Mouse (Mus musculus): ENCODE data around the gene Tbc1d22a. TPM values are rescaled to one million over a fixed set of nuclear protein-coding genes. Genes with fewer than 3 reads are reported as not detected.

Tbc1d22a gene
- polyA plus RNA-seq, 1 experiment from 2014 or later, result 12.4 TPM

GRCm38 (mm10) chr15:86303876-86304275 lies 89.6 kb downstream of the Tbc1d22a start:
- Histone ChIP-seq H3K9me3 (no peaks in the 10 kb centered on the region), H3K27ac (no peak overlapping the region), H3K4me1 (no peaks in the 10 kb centered on the region), H3K36me3 (0 out of 2 replicates have a peak, but pooled peaks cover 3% of the 10 kb centered on the region), H3K9ac (no peak overlapping the region), H3K4me2 (no peak overlapping the region), H3K27me3 (no peaks in the 10 kb centered on the region), H3K4me3 (no peak overlapping the region)
- 89% methylated on average over 1 of the region's 1 CpGs for WGBS
- ATAC-seq (ENCODE audit: insufficient number of reproducible peaks, low FRiP score, low TSS enrichment, low read depth), result no peak

- no peak overlapping the region for H3K9ac ChIP-seq
- H3K36me3 ChIP-seq, result 0 out of 2 replicates have a peak, but pooled peaks cover 3% of the 10 kb centered on the region
- ATAC-seq (ENCODE audit: insufficient number of reproducible peaks, low FRiP score, low TSS enrichment, low read depth), result no peak
- no peaks in the 10 kb centered on the region for H3K4me1 ChIP-seq
- H3K4me2 ChIP-seq, result no peak overlapping the region
- H3K27ac ChIP-seq, result no peak overlapping the region
- H3K4me3 ChIP-seq, result no peak overlapping the region
- H3K27me3 ChIP-seq, result no peaks in the 10 kb centered on the region
- WGBS, result 83% methylated on average over 3 of the region's 3 CpGs
- H3K9me3 ChIP-seq, result no peaks in the 10 kb centered on the region
Observed at GRCm38 (mm10) chr15:86304861-86305260, 90.6 kb downstream of the Tbc1d22a start.

- Histone ChIP-seq H3K9ac (no peak overlapping the region), H3K27ac (no peak overlapping the region), H3K27me3 (no peaks in the 10 kb centered on the region), H3K9me3 (no peaks in the 10 kb centered on the region), H3K4me2 (no peak overlapping the region), H3K36me3 (0 out of 2 replicates have a peak, but pooled peaks cover 3% of the 10 kb centered on the region), H3K4me1 (no peaks in the 10 kb centered on the region), H3K4me3 (no peak overlapping the region)
- 81% methylated on average over 3 of the region's 3 CpGs for WGBS
- no peak for ATAC-seq (ENCODE audit: insufficient number of reproducible peaks, low FRiP score, low TSS enrichment, low read depth)
Observed at GRCm38 (mm10) chr15:86305290-86305689, 91.0 kb downstream of the Tbc1d22a start.

GRCm38 (mm10) chr15:86309213-86309829 lies 95.1 kb downstream of the Tbc1d22a start:
- H3K9ac ChIP-seq, result no peak overlapping the region
- peaks cover 8% of the 10 kb centered on the region for H3K36me3 ChIP-seq
- no peak overlapping the region for H3K27ac ChIP-seq
- H3K4me3 ChIP-seq, result no peak overlapping the region
- no peaks in the 10 kb centered on the region for H3K27me3 ChIP-seq
- no peaks in the 10 kb centered on the region for H3K9me3 ChIP-seq
- H3K4me2 ChIP-seq, result no peak overlapping the region
- ATAC-seq (ENCODE audit: insufficient number of reproducible peaks, low FRiP score, low TSS enrichment, low read depth), result no peak
- 78% methylated on average over 5 of the region's 5 CpGs for WGBS
- no peaks in the 10 kb centered on the region for H3K4me1 ChIP-seq

- ATAC-seq (ENCODE audit: insufficient number of reproducible peaks, low FRiP score, low TSS enrichment, low read depth), result no peak
- no peak overlapping the region for H3K4me3 ChIP-seq
- H3K9me3 ChIP-seq, result no peaks in the 10 kb centered on the region
- H3K27ac ChIP-seq, result no peak overlapping the region
- no peak overlapping the region for H3K4me2 ChIP-seq
- no peaks in the 10 kb centered on the region for H3K36me3 ChIP-seq
- no peaks in the 10 kb centered on the region for H3K4me1 ChIP-seq
- 87% methylated on average over 19 of the region's 19 CpGs for WGBS
- H3K27me3 ChIP-seq, result no peaks in the 10 kb centered on the region
- no peak overlapping the region for H3K9ac ChIP-seq
Observed at GRCm38 (mm10) chr15:86320803-86321510, 106.7 kb downstream of the Tbc1d22a start.

GRCm38 (mm10) chr15:86326341-86326740 lies 112.1 kb downstream of the Tbc1d22a start:
- Histone ChIP-seq H3K4me2 (no peak overlapping the region), H3K4me1 (no peaks in the 10 kb centered on the region), H3K4me3 (no peak overlapping the region), H3K27me3 (no peaks in the 10 kb centered on the region), H3K9me3 (no peaks in the 10 kb centered on the region), H3K27ac (no peak overlapping the region), H3K9ac (no peak overlapping the region), H3K36me3 (no peaks in the 10 kb centered on the region)
- no peak for ATAC-seq (ENCODE audit: insufficient number of reproducible peaks, low FRiP score, low TSS enrichment, low read depth)
- WGBS, result 89% methylated on average over 4 of the region's 4 CpGs

- H3K4me3 ChIP-seq, result no peak overlapping the region
- no peaks in the 10 kb centered on the region for H3K36me3 ChIP-seq
- ATAC-seq (ENCODE audit: insufficient number of reproducible peaks, low FRiP score, low TSS enrichment, low read depth), result no peak
- H3K27me3 ChIP-seq, result no peaks in the 10 kb centered on the region
- H3K4me1 ChIP-seq, result no peaks in the 10 kb centered on the region
- no peak overlapping the region for H3K27ac ChIP-seq
- no peak overlapping the region for H3K9ac ChIP-seq
- H3K4me2 ChIP-seq, result no peak overlapping the region
- 69% methylated on average over 7 of the region's 7 CpGs for WGBS
- H3K9me3 ChIP-seq, result no peaks in the 10 kb centered on the region
Observed at GRCm38 (mm10) chr15:86329911-86330310, 115.7 kb downstream of the Tbc1d22a start.

GRCm38 (mm10) chr15:86330454-86330853 lies 116.2 kb downstream of the Tbc1d22a start:
- Histone ChIP-seq H3K4me2 (no peak overlapping the region), H3K9me3 (no peaks in the 10 kb centered on the region), H3K9ac (no peak overlapping the region), H3K27me3 (no peaks in the 10 kb centered on the region), H3K27ac (no peak overlapping the region), H3K36me3 (no peaks in the 10 kb centered on the region), H3K4me3 (no peak overlapping the region), H3K4me1 (no peaks in the 10 kb centered on the region)
- WGBS, result 72% methylated on average over 7 of the region's 7 CpGs
- ATAC-seq (ENCODE audit: insufficient number of reproducible peaks, low FRiP score, low TSS enrichment, low read depth), result no peak

GRCm38 (mm10) chr15:86331501-86332245 lies 117.4 kb downstream of the Tbc1d22a start:
- Histone ChIP-seq H3K9ac (no peak overlapping the region), H3K4me1 (no peaks in the 10 kb centered on the region), H3K27me3 (no peaks in the 10 kb centered on the region), H3K27ac (no peak overlapping the region), H3K36me3 (no peaks in the 10 kb centered on the region), H3K4me2 (no peak overlapping the region), H3K4me3 (no peak overlapping the region), H3K9me3 (no peaks in the 10 kb centered on the region)
- WGBS, result 70% methylated on average over 8 of the region's 8 CpGs
- ATAC-seq (ENCODE audit: insufficient number of reproducible peaks, low FRiP score, low TSS enrichment, low read depth), result no peak

- Histone ChIP-seq H3K4me3 (no peak overlapping the region), H3K27ac (no peak overlapping the region), H3K4me2 (no peak overlapping the region), H3K27me3 (no peaks in the 10 kb centered on the region), H3K9ac (no peak overlapping the region), H3K4me1 (no peaks in the 10 kb centered on the region), H3K9me3 (no peaks in the 10 kb centered on the region), H3K36me3 (no peaks in the 10 kb centered on the region)
- ATAC-seq (ENCODE audit: insufficient number of reproducible peaks, low FRiP score, low TSS enrichment, low read depth), result no peak
- WGBS, result 95% methylated on average over 4 of the region's 4 CpGs
Observed at GRCm38 (mm10) chr15:86333176-86333575, 118.9 kb downstream of the Tbc1d22a start.

GRCm38 (mm10) chr15:86333606-86334005 lies 119.3 kb downstream of the Tbc1d22a start:
- H3K27me3 ChIP-seq, result no peaks in the 10 kb centered on the region
- H3K4me3 ChIP-seq, result no peak overlapping the region
- no peak overlapping the region for H3K9ac ChIP-seq
- H3K27ac ChIP-seq, result no peak overlapping the region
- H3K4me2 ChIP-seq, result no peak overlapping the region
- 77% methylated on average over 2 of the region's 2 CpGs for WGBS
- no peak for ATAC-seq (ENCODE audit: insufficient number of reproducible peaks, low FRiP score, low TSS enrichment, low read depth)
- no peaks in the 10 kb centered on the region for H3K9me3 ChIP-seq
- no peaks in the 10 kb centered on the region for H3K36me3 ChIP-seq
- no peaks in the 10 kb centered on the region for H3K4me1 ChIP-seq

- 93% methylated on average over 4 of the region's 4 CpGs for WGBS
- Histone ChIP-seq H3K9ac (no peak overlapping the region), H3K36me3 (no peaks in the 10 kb centered on the region), H3K27me3 (no peaks in the 10 kb centered on the region), H3K4me2 (no peak overlapping the region), H3K4me1 (no peaks in the 10 kb centered on the region), H3K9me3 (no peaks in the 10 kb centered on the region), H3K4me3 (no peak overlapping the region), H3K27ac (no peak overlapping the region)
- ATAC-seq (ENCODE audit: insufficient number of reproducible peaks, low FRiP score, low TSS enrichment, low read depth), result no peak
Observed at GRCm38 (mm10) chr15:86334276-86334675, 120.0 kb downstream of the Tbc1d22a start.

Data from limb, embryonic 15.5 days (tissue).